Mouse (Mus musculus): Measurements from ENCODE around the gene Vav1.

The Vav1 gene

GRCm38 (mm10) chr17:57283906-57284305 is 5.0 kb downstream of the Vav1 start:
- DNase-seq = no peak

- no peak for DNase-seq
Observed at GRCm38 (mm10) chr17:57285077-57285476, 6.2 kb downstream of the Vav1 start.

GRCm38 (mm10) chr17:57286718-57287355 is 7.9 kb downstream of the Vav1 start:
- DNase-seq = no peak

GRCm38 (mm10) chr17:57289252-57289651 is 10.4 kb downstream of the Vav1 start:
- DNase-seq = no peak

GRCm38 (mm10) chr17:57290001-57290670 is 11.2 kb downstream of the Vav1 start:
- DNase-seq = peak in 1 of 2 experiments; percentile 17

GRCm38 (mm10) chr17:57290671-57291055 is 11.8 kb downstream of the Vav1 start:
- no peak for DNase-seq

- DNase-seq = no peak
Observed at GRCm38 (mm10) chr17:57292302-57292701, 13.4 kb downstream of the Vav1 start.

GRCm38 (mm10) chr17:57292968-57293367 is 14.1 kb downstream of the Vav1 start:
- DNase-seq = no peak

GRCm38 (mm10) chr17:57295935-57296334 is 17.0 kb downstream of the Vav1 start:
- DNase-seq = no peak

- no peak for DNase-seq
Observed at GRCm38 (mm10) chr17:57297040-57297439, 18.1 kb downstream of the Vav1 start.

GRCm38 (mm10) chr17:57305593-57305992 is 26.7 kb downstream of the Vav1 start:
- DNase-seq = no peak

- no peak for DNase-seq
Observed at GRCm38 (mm10) chr17:57307074-57307473, 28.2 kb downstream of the Vav1 start.

GRCm38 (mm10) chr17:57311801-57312200 is 32.9 kb downstream of the Vav1 start:
- DNase-seq = no peak

GRCm38 (mm10) chr17:57327615-57328014 is 48.7 kb downstream of the Vav1 start:
- peak; percentile 46 to 66 for DNase-seq

- DNase-seq = peak in 1 of 2 experiments; percentile 13
Observed at GRCm38 (mm10) chr17:57328944-57329343, 50.0 kb downstream of the Vav1 start.

GRCm38 (mm10) chr17:57330993-57331392 is 52.1 kb downstream of the Vav1 start:
- no peak for DNase-seq

GRCm38 (mm10) chr17:57332241-57332640 is 53.3 kb downstream of the Vav1 start:
- no peak for DNase-seq

- DNase-seq = no peak
Observed at GRCm38 (mm10) chr17:57334001-57334760, 55.3 kb downstream of the Vav1 start.

- peak; percentile 93 for DNase-seq
Observed at GRCm38 (mm10) chr17:57334761-57335150, 55.9 kb downstream of the Vav1 start.

GRCm38 (mm10) chr17:57335194-57335593 is 56.3 kb downstream of the Vav1 start:
- DNase-seq = peak in 1 of 2 experiments; percentile 13

- peak; percentile 94 to 95 for DNase-seq
Observed at GRCm38 (mm10) chr17:57335673-57336303, 56.9 kb downstream of the Vav1 start.

- DNase-seq = peak; percentile 28 to 33
Observed at GRCm38 (mm10) chr17:57337996-57338395, 59.1 kb downstream of the Vav1 start.

- no peak for DNase-seq
Observed at GRCm38 (mm10) chr17:57339298-57339697, 60.4 kb downstream of the Vav1 start.

Data from kidney, postnatal 4 days (tissue).